Mouse (Mus musculus) left cerebral cortex, adult 2 months (tissue): ENCODE measurements around the gene 4933402J07Rik. TPM values are rescaled to one million over a fixed set of nuclear protein-coding genes. Genes with fewer than 3 reads are reported as not detected.

ENCODE experiments used
- DNase-seq, 2 experiments: peaks; one replicate each; pipeline ENCODE4 v3.0.0; 2021 to 2022; ENCODE audit warnings: low spot score in 2 of 2, mixed read lengths in 1 of 2; ENCODE audit errors: extremely low spot score in 1 of 2
- H3K27ac ChIP-seq: fragments of 200-600 bp; 2 replicates; pipeline ENCODE4 v1.8.1; 2022
- H3K4me3 ChIP-seq: fragments of 200-600 bp; 2 replicates; pipeline ENCODE4 v1.8.1; 2022
- CTCF ChIP-seq: fragments of 200-600 bp; IDR thresholded peaks from 2 replicates; pipeline ENCODE4 v1.8.1; 2022; ENCODE audit warnings: antibody characterized with exemption, mild to moderate bottlenecking, moderate library complexity
- intact Hi-C: fragments of 180-260 bp; cut with DNase I; formaldehyde crosslinking; loops from one replicate; pipeline ENCODE4 v1.15.1; 2025
- total RNA-seq, 2 experiments: library from RNA; stranded (reverse); gene quantifications; 2 replicates each; pipeline ENCODE4 v1.2.3; 2021

The 4933402J07Rik gene
- total RNA-seq, 2 experiments from 2014 or later, result not detected

- no peak for DNase-seq
- intact Hi-C loops, result no loop called here
- H3K27ac ChIP-seq, result no peak overlapping the region
- TF ChIP-seq CTCF, result no peak
- H3K4me3 ChIP-seq, result no peak overlapping the region
These were observed 6.3 kb downstream of the 4933402J07Rik start for GRCm38 (mm10) chr8:87569706-87570563.

- H3K4me3 ChIP-seq, result no peak overlapping the region
- intact Hi-C loops, result no loop called here
- no peak for DNase-seq
- no peak overlapping the region for H3K27ac ChIP-seq
- TF ChIP-seq CTCF, result no peak
These were observed 6.9 kb downstream of the 4933402J07Rik start for GRCm38 (mm10) chr8:87570564-87570855.

- intact Hi-C loops, result no loop called here
- no peak for DNase-seq
These were observed 7.2 kb downstream of the 4933402J07Rik start for GRCm38 (mm10) chr8:87570880-87571279.

GRCm38 (mm10) chr8:87594272-87594671 lies 30.6 kb downstream of the 4933402J07Rik start:
- intact Hi-C loops, result loop anchor here (2.0 to 10.0 kb wide), 3 partner anchors 431 to 651 kb away; no protein-coding TSS in a partner anchor
- no peak overlapping the region for H3K4me3 ChIP-seq
- peak; percentile 85 for TF ChIP-seq CTCF
- DNase-seq, result peak; percentile 69 to 75
- H3K27ac ChIP-seq, result no peak overlapping the region

More at GRCm38 (mm10) chr8:87570880-87571279, 7.2 kb downstream of the 4933402J07Rik start:
- peak; percentile 35 for TF ChIP-seq CTCF
- Histone ChIP-seq H3K4me3 (no peak overlapping the region), H3K27ac (no peak overlapping the region)

- Histone ChIP-seq H3K27ac (no peak overlapping the region), H3K4me3 (no peak overlapping the region)
- intact Hi-C loops, result no loop called here
- DNase-seq, result no peak
- no peak for TF ChIP-seq CTCF
These were observed 39.1 kb downstream of the 4933402J07Rik start for GRCm38 (mm10) chr8:87602731-87603130.

- no peak for DNase-seq
- Histone ChIP-seq H3K4me3 (no peak overlapping the region), H3K27ac (no peak overlapping the region)
- intact Hi-C loops, result no loop called here
- TF ChIP-seq CTCF, result no peak
These were observed 45.5 kb downstream of the 4933402J07Rik start for GRCm38 (mm10) chr8:87609110-87609509.

- intact Hi-C loops, result no loop called here
- Histone ChIP-seq H3K4me3 (no peak overlapping the region), H3K27ac (no peak overlapping the region)
- TF ChIP-seq CTCF, result no peak
- DNase-seq, result no peak
These were observed 46.1 kb downstream of the 4933402J07Rik start for GRCm38 (mm10) chr8:87609651-87610192.

- intact Hi-C loops, result no loop called here
These were observed 50.0 kb downstream of the 4933402J07Rik start for GRCm38 (mm10) chr8:87613701-87614100.

GRCm38 (mm10) chr8:87619118-87619517 lies 55.5 kb downstream of the 4933402J07Rik start:
- intact Hi-C loops, result no loop called here
- peak; percentile 23 for TF ChIP-seq CTCF
- peak; percentile 25 to 56 for DNase-seq
- Histone ChIP-seq H3K27ac (no peak overlapping the region), H3K4me3 (no peak overlapping the region)

More at GRCm38 (mm10) chr8:87613701-87614100, 50.0 kb downstream of the 4933402J07Rik start:
- Histone ChIP-seq H3K27ac (no peak overlapping the region), H3K4me3 (no peak overlapping the region)
- TF ChIP-seq CTCF, result no peak; the same call in 1 of the 2 replicates
- DNase-seq, result no peak

GRCm38 (mm10) chr8:87619529-87619928 lies 55.9 kb downstream of the 4933402J07Rik start:
- H3K27ac ChIP-seq, result no peak overlapping the region
- DNase-seq, result no peak
- H3K4me3 ChIP-seq, result no peak overlapping the region
- no peak for TF ChIP-seq CTCF
- intact Hi-C loops, result no loop called here

- no peak overlapping the region for H3K27ac ChIP-seq
- H3K4me3 ChIP-seq, result no peak overlapping the region
- TF ChIP-seq CTCF, result no peak
- intact Hi-C loops, result no loop called here
- no peak for DNase-seq
These were observed 56.6 kb downstream of the 4933402J07Rik start for GRCm38 (mm10) chr8:87620225-87620624.

- TF ChIP-seq CTCF, result no peak
- no peak for DNase-seq
- Histone ChIP-seq H3K4me3 (no peak overlapping the region), H3K27ac (no peak overlapping the region)
- intact Hi-C loops, result no loop called here
These were observed 57.5 kb downstream of the 4933402J07Rik start for GRCm38 (mm10) chr8:87621181-87621580.
